Comparison of ENCODE assay signal across 13 mouse cellular contexts in the genomic region with DNA sequence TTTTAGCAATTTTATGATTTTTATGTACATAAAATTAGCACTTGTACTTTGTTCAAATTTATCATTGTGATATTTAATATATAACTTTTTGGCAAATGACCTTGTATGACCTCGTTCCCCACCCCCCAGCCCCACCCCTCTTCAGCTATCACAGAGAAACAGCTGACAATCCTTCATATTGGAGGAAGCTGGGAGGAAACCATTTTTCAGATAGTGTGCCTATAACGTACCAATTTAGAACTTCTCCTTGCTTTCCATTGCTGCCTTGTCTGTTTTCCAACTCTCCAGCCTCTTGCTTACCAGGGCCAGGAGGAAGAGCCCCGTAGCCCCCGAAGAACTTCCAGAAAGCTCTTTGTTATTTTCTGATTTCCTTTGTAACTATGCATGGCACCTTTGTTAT.
"Had no signal": no experiment of that assay in that cellular context is flagged by ENCODE, and none has a peak within 500 bp of the region (broad histone marks: within the 10 kb centered on the region; RNA-seq: fewer than 3 reads in every experiment).

No protein-coding gene starts in this region.

- ATAC-seq: lung, postnatal 0 days; midbrain, embryonic 13.5 days had no signal

- DNase-seq: kidney, adult 9 months; kidney, postnatal 4 days; left cerebral cortex, postnatal 4 days; lung, adult 2 months; lung, postnatal 36 days; right cerebral cortex, adult 18-20 months; right cerebral cortex, postnatal 25 days; thymus, postnatal 36 days had no signal

- H3K36me3 ChIP-seq: limb, embryonic 13.5 days; midbrain, embryonic 13.5 days had no signal

- H3K27me3 ChIP-seq: limb, embryonic 13.5 days; midbrain, embryonic 13.5 days had no signal

- H3K4me3 ChIP-seq: limb, embryonic 13.5 days; midbrain, embryonic 13.5 days had no signal

- H3K27ac ChIP-seq: kidney, postnatal 0 days; limb, embryonic 13.5 days; liver, embryonic 14.5 days; midbrain, embryonic 13.5 days had no signal

- H3K4me2 ChIP-seq: limb, embryonic 13.5 days; midbrain, embryonic 13.5 days had no signal

- H3K9me3 ChIP-seq: limb, embryonic 13.5 days; midbrain, embryonic 13.5 days had no signal

- H3K9ac ChIP-seq: limb, embryonic 13.5 days; liver, embryonic 14.5 days; midbrain, embryonic 13.5 days had no signal
